Mouse (Mus musculus): ENCODE measurements around the gene Gpsm2.

DNA sequence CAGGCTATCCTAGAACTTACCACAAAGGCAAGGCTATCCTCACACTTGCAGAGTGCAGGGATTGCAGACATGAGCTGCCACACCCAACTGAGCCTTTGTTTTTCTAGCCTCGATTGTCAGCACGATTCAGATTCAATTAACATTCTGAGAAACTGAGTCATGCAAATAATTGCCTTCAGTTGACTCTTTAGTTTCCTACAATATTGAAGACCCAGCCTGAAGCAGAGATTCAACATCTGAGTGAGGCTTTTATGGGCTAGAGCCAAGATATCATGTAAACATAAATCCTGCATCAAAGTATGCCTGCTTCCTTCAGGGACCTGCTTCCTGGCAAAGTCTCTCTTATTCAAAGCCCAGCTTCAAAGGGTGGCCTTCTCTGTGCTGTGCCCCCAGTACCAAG, 41.6 kb upstream of the Gpsm2 start:
- TF ChIP-seq CTCF (IDR thresholded peaks at IDR 0.05) (no peak), EP300 (IDR thresholded peaks at IDR 0.05; ENCODE audit: insufficient read depth, low read depth, low read length) (no peak), POLR2A (IDR thresholded peaks at IDR 0.05; ENCODE audit: insufficient read depth, low read depth, low read length) (no peak)
